Mouse (Mus musculus) mouse trophoblast stem cell (cell line): ENCODE measurements around the gene D10Wsu102e.
"Not testable (repeated sequence)": the region's sequence is repeated elsewhere in the genome, so short reads cannot be mapped to it uniquely, and the experiment has no call there.

Experiments
- in situ Hi-C, 2 experiments: fragments of 300-500 bp; cut with MseI, MboI; formaldehyde crosslinking; loops; 2 replicates in 1 of 2; 3 replicates in 1 of 2; pipeline ENCODE4 v1.15.1; 2025

The D10Wsu102e gene

DNA sequence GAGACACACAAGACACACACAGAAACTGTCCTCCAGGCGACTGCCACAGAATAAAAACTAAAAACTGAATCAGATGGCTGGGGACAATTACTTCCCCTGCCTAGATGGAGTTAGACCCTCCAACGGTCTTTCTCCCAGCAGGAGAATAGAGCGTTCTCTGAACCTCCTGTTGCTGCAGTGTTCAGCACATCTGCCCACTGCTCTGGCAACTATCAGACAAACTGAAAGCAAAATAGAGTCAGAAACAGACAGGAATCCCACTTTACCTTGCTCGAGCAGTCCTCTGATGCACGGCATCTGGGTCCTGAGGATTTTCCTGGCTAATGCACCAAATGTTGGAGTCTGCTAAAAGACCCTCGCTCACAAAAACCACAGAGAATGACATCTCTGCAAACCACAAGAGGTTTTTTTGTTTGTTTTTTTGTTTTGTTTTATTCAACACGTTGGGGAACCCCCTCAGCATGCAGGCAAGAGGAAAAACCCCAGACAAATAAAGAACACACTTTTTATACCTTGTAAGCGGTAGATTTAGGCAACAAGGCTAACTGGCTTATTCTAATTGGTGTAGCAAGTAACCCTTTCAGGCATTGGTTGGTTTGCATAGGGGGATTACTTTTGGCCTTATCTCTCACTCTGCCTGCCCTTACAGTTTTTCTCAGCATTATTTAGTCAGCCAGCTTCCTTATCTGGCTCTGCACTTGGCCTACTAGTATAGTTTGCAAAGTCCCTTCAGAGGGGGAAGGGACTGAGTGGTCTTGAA is 24.6 kb downstream of the D10Wsu102e start:
- in situ Hi-C loops = no loop called here

DNA sequence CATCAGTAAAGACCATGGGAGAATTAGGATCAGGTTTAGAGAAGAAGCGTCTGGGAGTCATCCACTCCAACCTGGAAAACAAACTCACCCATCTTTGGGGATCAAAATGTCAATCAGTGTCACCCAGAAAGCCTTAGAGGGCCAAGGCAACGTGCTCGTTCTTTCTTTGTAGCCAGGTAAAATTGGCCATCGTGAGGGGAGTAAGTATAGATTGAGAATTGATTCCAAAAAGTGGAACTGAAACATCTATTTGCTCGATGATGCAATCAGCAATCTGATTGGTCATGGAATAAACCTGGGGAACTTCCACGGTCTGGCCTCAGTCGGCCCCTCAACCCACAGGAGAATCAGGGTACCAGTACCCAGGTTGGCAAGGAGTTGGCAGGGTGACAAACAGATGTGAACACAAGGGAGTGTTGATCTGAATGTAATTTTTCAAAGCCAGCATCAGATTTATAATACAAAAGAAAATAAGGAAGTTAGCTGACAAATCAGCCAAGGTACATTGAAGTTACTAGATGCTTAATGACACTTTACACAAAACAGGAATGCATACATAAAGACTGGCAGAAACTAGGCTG is 25.4 kb downstream of the D10Wsu102e start:
- in situ Hi-C loops = no loop called here

DNA sequence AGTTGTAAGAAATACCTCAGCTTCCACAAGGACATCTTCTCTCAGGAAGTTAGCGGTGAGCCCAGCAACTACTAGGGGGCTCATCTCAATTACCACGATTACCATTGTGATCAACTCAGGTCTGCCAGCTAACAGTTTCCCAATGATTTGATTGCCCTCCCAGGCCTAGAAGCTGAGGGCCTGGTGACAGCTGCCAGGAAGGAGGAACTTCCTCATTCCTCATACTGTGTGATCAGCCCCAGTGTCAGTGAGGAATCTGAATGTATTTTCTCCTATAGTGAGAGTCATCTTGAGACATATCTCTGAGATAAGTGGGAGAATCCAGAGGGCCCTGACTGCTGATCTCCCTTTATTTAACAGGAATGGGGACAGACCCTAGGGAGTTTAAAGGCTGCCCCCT is 37.3 kb downstream of the D10Wsu102e start:
- in situ Hi-C loops = no loop called here

DNA sequence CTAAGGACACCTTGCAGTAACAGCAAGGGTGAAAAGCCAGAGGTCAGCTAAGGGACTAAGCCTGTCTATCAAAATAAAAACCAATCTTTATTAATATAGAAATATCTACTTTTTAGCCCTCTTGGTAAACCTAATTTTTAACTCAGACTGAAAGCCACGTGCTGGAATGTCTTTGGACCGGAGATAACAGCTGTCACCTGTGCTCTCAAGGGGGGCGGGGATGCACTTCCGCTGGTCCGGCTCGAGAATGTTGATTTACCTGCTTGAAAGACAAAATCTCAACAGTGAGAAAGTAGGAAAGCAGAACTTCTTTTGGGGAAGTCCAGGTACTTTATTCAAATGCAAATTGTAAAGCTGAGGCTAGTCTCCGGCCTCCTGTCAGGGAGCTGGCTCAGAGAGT is 40.9 kb downstream of the D10Wsu102e start:
- in situ Hi-C loops = not testable (repeated sequence)

DNA sequence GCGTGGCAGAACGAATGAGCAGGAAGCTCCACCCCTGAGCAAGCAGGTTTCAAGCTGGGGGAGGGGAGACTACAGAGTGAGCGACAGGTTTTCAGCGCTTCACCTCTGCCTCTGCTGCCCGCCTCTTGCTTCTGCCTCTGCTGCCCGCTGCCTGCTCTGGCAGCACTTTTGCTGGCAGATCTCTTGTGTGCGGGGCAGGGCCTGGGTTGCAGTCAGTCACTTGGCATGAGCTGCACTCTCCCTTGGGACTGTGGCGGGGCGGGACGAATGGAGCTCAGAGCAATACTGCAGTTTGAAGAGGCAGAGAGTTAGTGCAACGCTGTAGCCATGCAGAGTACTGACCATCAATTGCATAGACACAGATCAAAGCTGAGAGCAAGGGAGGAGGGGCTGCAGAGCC is 45.0 kb downstream of the D10Wsu102e start:
- in situ Hi-C loops = no loop called here

DNA sequence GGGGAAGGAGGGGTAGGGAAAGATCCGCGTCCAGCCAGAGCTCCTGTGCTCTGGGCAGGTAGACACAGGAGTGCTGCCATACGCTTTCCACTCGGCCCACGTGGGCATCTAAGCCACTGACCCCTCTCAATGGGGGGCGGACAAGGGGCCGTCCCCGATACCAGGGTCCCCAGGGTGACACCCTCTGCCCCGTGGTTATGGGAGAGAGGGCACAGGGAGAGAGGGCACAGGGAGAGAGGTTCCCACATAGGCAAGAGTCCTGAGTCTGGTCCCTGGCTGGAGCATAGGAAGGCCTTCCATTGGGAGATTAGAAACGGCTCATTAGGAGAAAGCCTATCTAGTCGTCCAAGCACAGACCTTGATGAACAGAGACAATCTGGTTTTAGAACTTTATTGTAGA is 45.7 kb downstream of the D10Wsu102e start:
- in situ Hi-C loops = no loop called here

DNA sequence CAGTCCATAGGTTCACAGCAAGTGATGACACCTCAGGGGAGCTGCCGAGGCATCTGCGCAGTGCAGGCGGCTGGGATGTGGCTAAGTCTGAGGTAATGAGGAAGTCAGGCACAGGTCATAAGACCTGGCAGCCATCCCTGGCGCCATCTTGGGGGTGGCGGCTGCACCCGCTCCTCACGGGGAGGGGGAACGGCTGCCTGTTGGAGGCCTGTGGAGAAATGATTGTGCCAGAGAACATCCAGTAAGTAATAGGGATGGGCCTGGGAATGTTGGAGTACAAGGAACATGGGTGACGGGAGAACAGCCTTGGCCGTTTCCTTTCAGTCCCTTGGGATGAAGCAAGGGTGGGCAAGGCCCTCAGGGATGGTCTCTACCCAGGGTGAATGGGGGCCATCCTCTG is 47.1 kb downstream of the D10Wsu102e start:
- in situ Hi-C loops = no loop called here

DNA sequence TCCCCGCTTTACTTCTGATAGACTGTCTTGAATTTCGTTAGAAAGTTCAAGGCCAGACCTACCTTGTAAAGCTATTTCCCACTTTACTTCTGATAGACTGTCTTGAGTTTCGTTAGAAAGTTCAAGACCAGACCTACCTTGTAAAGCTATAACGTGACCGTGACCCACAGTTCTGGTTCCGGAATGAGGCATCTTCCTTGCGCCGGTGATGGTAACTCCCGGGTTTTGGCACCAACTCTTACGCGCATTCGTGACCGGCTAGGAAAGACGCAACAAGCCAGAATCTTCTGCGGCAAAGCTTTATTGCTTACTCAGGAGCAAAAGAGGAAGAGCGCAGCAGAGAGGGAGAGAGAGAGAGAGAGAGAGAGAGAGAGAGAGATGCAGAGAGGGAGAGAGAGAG is 58.4 kb downstream of the D10Wsu102e start:
- in situ Hi-C loops = not testable (repeated sequence)

DNA sequence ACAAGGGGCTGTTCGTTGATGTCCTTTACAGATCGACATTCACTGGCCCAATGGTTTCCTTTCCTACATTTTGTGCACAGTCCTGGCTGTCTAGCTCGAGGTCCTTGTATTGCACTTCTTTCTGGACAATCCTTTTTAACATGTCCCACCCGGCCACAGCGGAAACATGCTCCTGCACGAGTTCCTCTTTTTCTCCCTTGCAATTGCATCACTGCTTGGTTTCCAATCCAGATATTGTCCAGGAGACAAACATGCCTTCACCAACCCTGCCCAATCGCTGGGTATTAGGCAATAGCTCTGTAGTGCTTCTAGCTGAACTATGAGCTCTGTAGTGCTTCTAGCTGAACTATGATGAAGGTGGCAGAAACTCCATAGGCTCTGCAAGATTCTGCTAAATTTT is 88.6 kb downstream of the D10Wsu102e start:
- in situ Hi-C loops = no loop called here

DNA sequence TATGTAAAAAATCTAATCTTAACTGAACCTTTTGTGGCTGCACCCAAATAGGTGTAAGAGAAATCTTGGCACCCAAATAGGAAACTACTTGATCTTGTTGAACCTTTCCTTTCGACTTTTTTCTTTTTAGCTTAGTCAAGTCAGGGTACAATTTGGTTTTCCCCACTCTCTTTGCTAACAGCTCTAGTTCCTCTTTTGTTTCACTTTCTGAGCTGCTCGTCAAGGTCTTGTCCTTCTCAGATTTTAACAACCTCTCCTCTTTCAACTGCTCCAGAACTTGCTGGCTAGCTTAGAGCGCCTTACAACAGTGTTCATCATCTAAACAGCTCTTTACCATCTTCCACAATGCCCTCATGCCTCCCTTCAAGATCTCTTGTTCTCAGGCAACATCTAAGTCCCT is 97.5 kb downstream of the D10Wsu102e start:
- in situ Hi-C loops = no loop called here

DNA sequence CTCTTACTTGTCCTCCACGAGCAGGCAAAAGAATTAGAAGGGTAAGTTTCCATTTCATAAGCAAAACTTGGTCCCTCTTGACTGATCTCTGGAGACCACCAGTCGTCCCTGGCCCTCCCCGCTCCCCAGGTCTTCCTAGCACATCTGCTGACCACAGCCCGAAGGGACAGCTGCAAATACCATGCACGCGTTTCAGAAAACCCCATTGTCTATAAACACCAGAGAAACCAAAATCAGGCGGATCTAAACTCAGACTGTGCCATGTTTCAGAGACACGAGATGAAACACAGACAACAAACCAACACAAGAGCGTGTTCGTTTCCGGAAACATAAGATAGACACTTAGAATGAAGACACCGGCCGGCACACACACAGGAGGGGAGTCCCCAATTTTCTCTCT is 115.2 kb downstream of the D10Wsu102e start:
- in situ Hi-C loops = no loop called here

DNA sequence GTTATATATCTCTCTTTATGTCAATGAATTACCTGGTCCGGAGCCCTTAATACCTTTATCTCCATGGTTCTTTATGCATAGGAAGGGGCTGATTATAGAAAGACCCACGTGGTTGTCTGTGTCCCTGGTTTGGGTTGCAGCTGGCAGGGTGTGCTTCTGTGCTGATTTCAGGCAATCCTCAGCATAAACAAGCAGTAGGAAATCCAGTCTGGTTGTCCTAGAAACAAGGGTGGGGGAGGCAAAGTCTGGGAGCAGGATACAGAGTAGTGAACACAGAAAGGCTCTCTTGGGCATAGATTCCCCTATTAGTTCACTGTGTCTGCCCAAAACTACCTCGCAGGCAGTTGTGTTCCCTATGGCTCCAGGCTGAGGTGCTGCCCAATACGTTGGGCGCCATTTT is 117.3 kb downstream of the D10Wsu102e start:
- in situ Hi-C loops = no loop called here

DNA sequence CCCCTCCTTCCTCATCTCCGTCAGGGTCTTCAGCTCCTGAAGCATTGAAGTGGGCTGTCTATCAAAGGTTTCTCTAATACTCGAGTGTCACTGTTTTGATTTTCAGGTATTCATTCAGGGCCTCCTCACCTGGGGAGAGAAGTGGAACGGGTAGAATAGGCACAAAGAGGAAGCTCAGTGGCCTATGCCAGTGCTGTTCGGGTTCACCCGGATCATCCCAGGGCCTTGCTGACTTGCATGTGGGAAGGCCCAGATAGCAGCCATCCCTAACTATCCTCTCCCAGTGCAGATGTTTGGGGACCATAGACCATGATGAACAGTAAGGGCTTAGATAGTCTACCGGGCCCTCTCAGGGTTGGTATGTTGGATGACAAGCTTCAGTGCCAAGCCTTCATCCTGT is 130.5 kb downstream of the D10Wsu102e start:
- in situ Hi-C loops = loop anchor here in 1 of 2 experiments (10.0 kb wide), 1 partner anchor 56 kb away; no protein-coding TSS in a partner anchor

DNA sequence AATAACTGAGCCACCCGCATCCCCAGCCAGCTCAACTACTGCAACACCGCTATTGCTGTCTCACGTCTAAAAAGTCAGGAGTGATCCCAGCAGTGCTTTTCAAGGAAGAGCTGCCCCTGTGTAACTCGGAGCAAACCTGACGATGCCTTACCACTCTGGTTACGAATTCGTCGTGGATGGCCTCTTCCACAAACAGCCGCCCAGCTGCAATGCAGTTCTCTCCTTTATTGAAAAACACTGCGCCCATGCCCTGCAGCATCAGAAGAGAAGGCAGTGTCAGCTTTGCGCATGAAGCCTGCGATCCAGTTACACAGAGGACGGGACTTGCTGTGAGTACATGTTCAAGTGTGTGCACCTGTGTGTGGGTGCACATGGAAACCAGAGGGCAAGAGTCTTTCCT is 137.3 kb downstream of the D10Wsu102e start:
- in situ Hi-C loops = loop anchor here in 1 of 2 experiments (10.0 kb wide), 1 partner anchor 63 kb away; no protein-coding TSS in a partner anchor

DNA sequence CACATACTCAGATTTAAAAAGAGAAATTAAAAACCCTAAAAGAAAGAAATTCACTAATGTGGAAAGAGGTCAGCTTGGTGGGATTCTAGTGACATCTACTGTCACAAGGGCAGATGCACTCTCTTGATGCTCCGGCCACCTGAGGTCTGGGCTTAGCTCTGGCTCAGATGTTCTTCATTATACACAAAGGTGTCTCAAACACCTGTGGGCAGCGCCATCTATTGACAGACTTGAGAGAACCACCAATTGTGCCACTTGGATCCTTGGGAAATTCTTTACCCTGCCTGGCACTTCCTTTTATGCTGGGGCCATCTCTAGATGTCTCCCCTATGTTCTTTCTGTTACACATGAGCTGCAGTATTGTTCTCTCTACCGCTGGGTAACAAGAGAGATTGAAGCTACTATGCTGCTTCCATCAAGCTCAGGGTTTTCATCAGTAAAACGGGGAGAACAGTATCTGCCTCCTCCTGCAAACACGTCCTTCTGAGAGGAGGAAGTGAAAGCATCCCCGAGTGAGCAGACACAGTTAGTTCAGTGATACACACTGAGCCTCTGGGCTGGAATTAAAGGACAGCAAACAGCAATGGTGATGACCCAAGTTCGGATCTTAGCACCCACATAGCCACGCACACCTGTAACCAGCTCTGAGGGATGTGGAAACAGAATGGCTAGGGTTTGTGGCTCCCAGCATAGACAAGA is 149.1 kb downstream of the D10Wsu102e start:
- in situ Hi-C loops = loop anchor here (10.0 to 25.0 kb wide), 2 partner anchors 264 to 597 kb away; no protein-coding TSS in a partner anchor

DNA sequence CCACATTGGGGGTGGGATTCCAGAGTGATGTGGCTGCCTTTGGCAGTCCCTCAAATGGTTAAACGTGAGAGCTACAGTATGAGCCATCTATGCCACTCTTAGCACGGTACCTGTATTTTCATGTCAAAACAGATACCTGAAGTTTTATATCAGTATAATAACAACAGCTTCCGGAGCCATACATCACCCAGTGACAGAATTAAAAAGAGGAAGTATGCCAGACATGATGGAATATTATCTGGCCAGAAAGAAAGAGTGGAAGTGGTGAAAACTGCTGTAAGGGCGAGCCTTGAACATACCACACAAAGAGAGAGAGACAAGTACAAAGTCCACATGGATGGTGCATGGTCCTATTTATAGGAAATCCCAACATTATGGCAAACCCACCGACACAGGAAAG is 151.3 kb downstream of the D10Wsu102e start:
- in situ Hi-C loops = loop anchor here in 1 of 2 experiments (10.0 to 25.0 kb wide), 2 partner anchors 257 to 599 kb away; no protein-coding TSS in a partner anchor

DNA sequence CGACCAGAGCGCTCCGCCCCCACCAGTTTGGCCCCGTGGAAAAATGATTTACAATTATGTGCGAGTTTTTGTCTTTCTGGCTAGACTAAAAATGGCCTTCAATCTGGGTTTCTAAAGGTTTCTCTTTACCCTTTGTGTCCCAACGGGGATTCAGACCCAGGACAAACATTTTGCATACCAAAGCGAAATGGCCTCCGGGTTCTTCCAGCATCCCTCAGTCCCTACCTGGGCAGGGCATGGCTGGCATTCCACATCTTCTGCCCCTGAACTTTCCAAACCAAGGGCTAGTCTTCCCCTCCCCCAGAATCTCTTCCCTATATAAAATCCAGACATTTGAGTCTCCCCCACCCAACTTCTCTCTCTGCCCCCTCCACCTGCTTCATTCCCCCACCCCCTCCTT is 153.7 kb downstream of the D10Wsu102e start:
- in situ Hi-C loops = loop anchor here in 1 of 2 experiments (10.0 to 25.0 kb wide), 2 partner anchors 259 to 601 kb away; no protein-coding TSS in a partner anchor

DNA sequence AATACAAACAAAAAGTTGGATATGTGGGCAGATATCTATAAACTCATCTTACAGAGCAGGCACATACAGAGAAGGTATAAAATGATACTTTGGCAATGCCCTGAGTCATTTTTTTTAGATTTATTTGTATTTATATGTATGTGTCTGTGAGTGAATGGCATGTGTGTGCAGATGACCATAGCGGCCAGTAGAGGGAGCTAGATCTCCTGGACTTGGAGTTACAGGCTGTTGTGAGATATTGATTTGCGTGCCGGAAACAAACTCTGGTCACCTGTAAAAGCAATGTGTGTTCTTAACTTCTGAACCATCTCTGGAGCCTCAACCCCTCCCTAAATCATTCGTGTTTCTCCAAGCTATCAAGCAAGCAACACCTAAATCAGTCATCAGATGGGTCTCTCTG is 161.0 kb downstream of the D10Wsu102e start:
- in situ Hi-C loops = loop anchor here in 1 of 2 experiments (25.0 kb wide), 1 partner anchor 609 kb away; no protein-coding TSS in a partner anchor

DNA sequence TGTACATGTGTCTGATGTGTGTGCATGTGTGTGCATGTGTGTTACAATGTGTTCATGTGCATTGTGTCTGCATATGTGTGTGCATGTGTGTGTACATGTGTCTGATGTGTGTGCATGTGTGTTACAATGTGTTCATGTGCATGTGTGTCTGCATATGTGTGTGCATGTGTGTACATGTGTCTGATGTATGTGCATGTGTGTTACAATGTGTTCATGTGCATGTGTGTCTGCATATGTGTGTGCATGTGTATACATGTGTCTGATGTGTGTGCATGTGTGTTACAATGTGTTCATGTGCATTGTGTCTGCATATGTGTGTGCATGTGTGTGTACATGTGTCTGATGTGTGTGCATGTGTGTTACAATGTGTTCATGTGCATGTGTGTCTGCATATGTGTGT is 164.2 kb downstream of the D10Wsu102e start:
- in situ Hi-C loops = loop anchor here in 1 of 2 experiments (25.0 kb wide), 1 partner anchor 612 kb away; no protein-coding TSS in a partner anchor

DNA sequence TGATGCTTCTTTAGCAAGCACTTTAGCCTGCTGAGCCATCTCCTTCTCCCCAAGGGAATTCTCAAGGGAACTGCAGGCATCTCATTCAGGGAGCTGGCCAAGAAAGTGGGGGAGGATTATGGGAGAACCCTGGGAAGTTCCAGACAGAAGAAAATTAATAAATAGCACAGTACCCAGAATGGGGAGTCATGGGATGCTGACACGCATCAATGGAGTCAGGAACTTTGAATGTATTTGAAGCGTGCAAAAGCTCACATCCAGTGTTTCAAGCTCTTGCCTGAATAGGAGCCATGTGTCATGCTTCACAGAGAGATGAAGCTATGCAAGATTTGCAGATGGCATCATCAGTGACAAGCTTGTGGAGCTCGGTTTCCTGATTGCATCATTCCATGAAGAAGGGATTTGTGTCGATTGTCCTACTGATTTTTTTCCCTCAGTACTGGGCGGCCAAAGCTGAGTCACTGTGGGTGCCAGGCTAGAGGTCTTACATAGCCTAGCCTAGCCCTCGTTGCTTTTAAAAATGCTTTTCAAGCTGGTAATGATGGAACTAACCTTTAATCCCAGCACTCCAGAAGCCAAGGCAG is 170.5 kb downstream of the D10Wsu102e start:
- in situ Hi-C loops = no loop called here

DNA sequence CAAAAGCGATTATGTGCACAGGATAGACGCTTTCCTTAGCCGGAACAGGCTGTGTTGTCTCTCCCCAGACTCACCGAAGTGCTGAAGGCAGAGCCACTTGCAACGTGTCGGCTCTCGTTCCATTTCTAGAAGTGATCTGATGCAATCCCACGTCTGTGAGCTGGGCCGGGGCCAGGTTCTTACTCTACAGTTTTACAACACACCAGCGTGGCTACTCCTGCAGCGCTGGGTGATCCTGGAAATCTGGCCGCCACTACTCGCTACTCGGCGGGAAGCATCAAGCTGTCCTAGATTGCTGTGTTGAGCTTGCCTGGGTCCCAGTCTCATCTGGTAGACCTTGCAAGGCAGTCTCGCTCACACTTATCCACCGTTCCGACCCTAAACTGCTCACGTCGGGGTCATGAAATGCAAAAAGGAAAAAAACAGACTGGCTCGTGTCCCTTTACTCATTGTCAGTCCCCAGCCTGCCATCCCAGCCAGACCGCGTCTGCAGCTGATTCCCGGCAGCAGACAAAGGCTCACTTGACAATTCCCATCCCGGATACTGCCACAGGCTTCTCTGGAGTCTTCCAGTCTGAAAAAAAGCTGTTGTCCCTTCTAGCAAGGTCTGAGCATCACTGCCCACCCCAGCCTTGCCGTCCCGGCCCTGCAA is 173.4 kb downstream of the D10Wsu102e start:
- in situ Hi-C loops = no loop called here
